Mouse (Mus musculus) bone marrow macrophage, adult 2 months (primary cell): ENCODE data around the gene 1110032F04Rik.

Experiments
- CTCF ChIP-seq: IDR thresholded peaks from 2 replicates; pipeline ENCODE4 v1.5.1; 2012; ENCODE audit warnings: low read depth, mild to moderate bottlenecking, low read length, moderate library complexity
- POLR2A ChIP-seq: IDR thresholded peaks from 2 replicates; pipeline ENCODE4 v1.6.1; 2012; ENCODE audit warnings: mild to moderate bottlenecking, low read depth, low read length, borderline replicate concordance

DNA sequence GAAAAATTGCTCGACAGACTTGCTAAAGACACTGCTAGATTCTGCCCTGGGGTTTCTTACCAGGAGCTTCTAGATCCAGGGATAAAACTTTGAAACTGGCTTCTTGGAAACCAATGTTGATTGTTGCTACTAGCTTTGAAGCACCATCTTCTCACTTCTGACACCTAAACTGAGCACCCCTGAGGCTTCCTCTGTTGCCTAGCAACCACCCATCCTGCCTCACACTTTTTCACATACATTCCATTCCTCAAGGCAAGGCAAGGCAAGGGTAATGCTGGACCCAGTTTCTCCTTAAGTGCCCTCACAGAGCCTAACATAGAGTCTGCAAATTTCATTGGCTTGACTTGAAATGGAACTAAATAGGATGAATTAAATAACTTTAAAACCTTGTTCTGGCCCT is 17.0 kb upstream of the 1110032F04Rik start:
- TF ChIP-seq CTCF (no peak), POLR2A (no peak)
